Mouse (Mus musculus): ENCODE data around the gene Vipr1.
"Not testable (repeated sequence)": the region's sequence is repeated elsewhere in the genome, so short reads cannot be mapped to it uniquely, and the experiment has no call there.

DNA sequence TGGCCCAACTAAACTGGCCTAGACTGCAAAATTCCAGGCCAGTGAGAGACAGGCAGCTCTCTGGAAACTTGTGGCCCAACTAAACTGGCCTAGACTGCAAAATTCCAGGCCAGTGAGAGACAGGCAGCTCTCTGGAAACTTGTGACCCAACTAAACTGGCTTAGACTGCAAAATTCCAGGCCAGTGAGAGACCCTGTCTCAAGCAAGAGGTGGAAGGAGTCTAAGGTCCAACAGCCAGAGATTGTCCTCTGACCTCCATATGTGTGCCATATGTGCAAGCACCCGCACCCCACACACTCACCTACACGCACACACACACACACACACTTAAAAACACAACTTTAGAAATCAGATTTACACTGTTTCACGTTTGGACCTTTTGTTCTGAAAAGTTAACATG, 48.7 kb upstream of the Vipr1 start:
- not testable (repeated sequence) for TF ChIP-seq CTCF (IDR thresholded peaks at IDR 0.05; ENCODE audit: insufficient read depth, low read length); POLR2A (IDR thresholded peaks at IDR 0.05; ENCODE audit: borderline replicate concordance, extremely low read depth, low read depth, low read length)
